Mouse (Mus musculus) liver, embryonic 16.5 days (tissue): ENCODE measurements around the gene Podnl1. TPM values are rescaled to one million over a fixed set of nuclear protein-coding genes. Genes with fewer than 3 reads are reported as not detected.

Source experiments
- ATAC-seq: fragments of 200-750 bp; cut with Nextera tagmentation; 2 replicates; pipeline ENCODE4 v1.8.0; 2017; ENCODE audit warnings: low read depth, mild to moderate bottlenecking, moderate number of reproducible peaks, moderate library complexity
- H3K27ac ChIP-seq: fragments of 300-500 bp; sonication (generic); 2 replicates; pipeline ENCODE4 v1.5.1; 2014; ENCODE audit warnings: mild to moderate bottlenecking, low read length
- H3K27me3 ChIP-seq: fragments of 300-500 bp; sonication (generic); 2 replicates; pipeline ENCODE4 v1.6.1; 2014; ENCODE audit warnings: low read depth, low read length, mixed read lengths; ENCODE audit not compliant: control insufficient read depth, insufficient read depth
- H3K36me3 ChIP-seq: fragments of 300-500 bp; sonication (generic); 2 replicates; pipeline ENCODE4 v1.6.1; 2014; ENCODE audit warnings: mild to moderate bottlenecking; ENCODE audit not compliant: control insufficient read depth, insufficient read depth
- H3K4me1 ChIP-seq: fragments of 300-500 bp; sonication (generic); 2 replicates; pipeline ENCODE4 v1.6.1; 2014; ENCODE audit warnings: low read depth, low read length, mixed read lengths; ENCODE audit not compliant: control insufficient read depth
- H3K4me2 ChIP-seq: fragments of 300-500 bp; sonication (generic); 2 replicates; pipeline ENCODE4 v1.6.1; 2014; ENCODE audit warnings: low read depth, low read length, mixed read lengths
- H3K4me3 ChIP-seq: fragments of 300-500 bp; sonication (generic); 2 replicates; pipeline ENCODE4 v1.5.1; 2014; ENCODE audit warnings: low read depth, mild to moderate bottlenecking, low read length
- H3K9ac ChIP-seq: fragments of 300-500 bp; sonication (generic); 2 replicates; pipeline ENCODE4 v1.6.1; 2014; ENCODE audit warnings: low read depth, low read length
- H3K9me3 ChIP-seq: fragments of 300-500 bp; sonication (generic); replicated peaks from 2 replicates; pipeline ENCODE4 v1.6.1; 2016; ENCODE audit warnings: low read length; ENCODE audit not compliant: control insufficient read depth
- WGBS: fragments of 180-500 bp; shearing (Covaris S2); extraction: QIAGEN DNeasy Blood & Tissue Kit; methylation state at CpG from one replicate; pipeline ENCODE4 v1.1.7; 2014; ENCODE audit not compliant: insufficient replicate concordance; 5-methylcytosine and 5-hydroxymethylcytosine counted together
- polyA plus RNA-seq: library from polyadenylated mRNA; unstranded; fragments of >200 nt; fragmentation: Nextera tagmentation; extraction: Ambion mirVana; gene quantifications from 2 replicates; pipeline ENCODE4 v1.2.1, GENCODE M21; 2015

The Podnl1 gene
- polyA plus RNA-seq, 1 experiment from 2014 or later = not detected

- Histone ChIP-seq H3K4me1 (no peaks in the 10 kb centered on the region), H3K4me3 (no peak overlapping the region), H3K9me3 (no peaks in the 10 kb centered on the region), H3K36me3 (peaks cover 4% of the 10 kb centered on the region; the same call in 1 of the 2 replicates), H3K4me2 (no peak overlapping the region), H3K27me3 (no peaks in the 10 kb centered on the region), H3K27ac (no peak overlapping the region), H3K9ac (no peak overlapping the region)
- 56% methylated on average over 4 of the region's 4 CpGs for WGBS
- ATAC-seq = no peak
Observed at GRCm38 (mm10) chr8:84140838-84141237, 15.0 kb downstream of the Podnl1 start.

GRCm38 (mm10) chr8:84144636-84145245 lies 19.0 kb downstream of the Podnl1 start:
- Histone ChIP-seq H3K4me2 (no peak overlapping the region), H3K9ac (no peak overlapping the region), H3K4me3 (no peak overlapping the region), H3K4me1 (peaks cover 11% of the 10 kb centered on the region), H3K27ac (no peak overlapping the region), H3K27me3 (no peaks in the 10 kb centered on the region), H3K9me3 (no peaks in the 10 kb centered on the region), H3K36me3 (peaks cover 4% of the 10 kb centered on the region; the same call in 1 of the 2 replicates)
- WGBS = 71% methylated on average over 8 of the region's 8 CpGs
- ATAC-seq = no peak

- H3K9me3 ChIP-seq = no peaks in the 10 kb centered on the region
- peak; percentile 43 for ATAC-seq
- peaks cover 11% of the 10 kb centered on the region for H3K4me1 ChIP-seq
- no peak overlapping the region for H3K27ac ChIP-seq
- H3K4me3 ChIP-seq = peak overlapping the region; percentile 68
- peak overlapping the region; percentile 80 for H3K4me2 ChIP-seq
- H3K27me3 ChIP-seq = no peaks in the 10 kb centered on the region
- H3K36me3 ChIP-seq = peaks cover 4% of the 10 kb centered on the region; the same call in 1 of the 2 replicates
- 6% methylated on average over 14 of the region's 14 CpGs for WGBS
- H3K9ac ChIP-seq = peak overlapping the region; percentile 77
Observed at GRCm38 (mm10) chr8:84147324-84147766, 21.6 kb downstream of the Podnl1 start.

GRCm38 (mm10) chr8:84147769-84148530 lies 22.2 kb downstream of the Podnl1 start, which contains the start of the genes Cc2d1a and 4930432K21Rik:
Cc2d1a (minus strand) TSS chr8:84147936.
4930432K21Rik (plus strand) TSS chr8:84148025.
- no peak within 1 kb of the TSS for H3K27ac ChIP-seq
- H3K36me3 ChIP-seq = peaks cover 4% of the 10 kb centered on the region; the same call in 1 of the 2 replicates
- peak within 1 kb of the TSS; percentile 80 for H3K4me2 ChIP-seq
- H3K27me3 ChIP-seq = no peaks in the 10 kb centered on the region
- H3K9ac ChIP-seq = peak within 1 kb of the TSS; percentile 77
- no peaks in the 10 kb centered on the region for H3K9me3 ChIP-seq
- H3K4me1 ChIP-seq = peaks cover 11% of the 10 kb centered on the region
- peak; percentile 93 for ATAC-seq
- 17% methylated on average over 49 of the region's 49 CpGs for WGBS
- peak within 1 kb of the TSS; percentile 68 for H3K4me3 ChIP-seq

GRCm38 (mm10) chr8:84148531-84148850 lies 22.7 kb downstream of the Podnl1 start:
- ATAC-seq = no peak
- H3K27me3 ChIP-seq = no peaks in the 10 kb centered on the region
- H3K4me2 ChIP-seq = peak overlapping the region; percentile 80; the same call in 1 of the 2 replicates
- no peak overlapping the region for H3K27ac ChIP-seq
- H3K9ac ChIP-seq = no peak overlapping the region
- H3K4me3 ChIP-seq = no peak overlapping the region
- H3K9me3 ChIP-seq = no peaks in the 10 kb centered on the region
- peaks cover 3% of the 10 kb centered on the region; the same call in 1 of the 2 replicates for H3K36me3 ChIP-seq
- 85% methylated on average over 5 of the region's 5 CpGs for WGBS
- peaks cover 11% of the 10 kb centered on the region for H3K4me1 ChIP-seq

GRCm38 (mm10) chr8:84149181-84149580 lies 23.4 kb downstream of the Podnl1 start:
- H3K4me3 ChIP-seq = no peak overlapping the region
- no peak overlapping the region for H3K27ac ChIP-seq
- H3K9me3 ChIP-seq = no peaks in the 10 kb centered on the region
- H3K27me3 ChIP-seq = no peaks in the 10 kb centered on the region
- H3K9ac ChIP-seq = no peak overlapping the region
- ATAC-seq = no peak
- H3K36me3 ChIP-seq = no peaks in the 10 kb centered on the region
- no peak overlapping the region for H3K4me2 ChIP-seq
- WGBS = 52% methylated on average over 3 of the region's 3 CpGs
- peaks cover 11% of the 10 kb centered on the region for H3K4me1 ChIP-seq

GRCm38 (mm10) chr8:84157620-84158019 lies 31.8 kb downstream of the Podnl1 start:
- no peak overlapping the region for H3K9ac ChIP-seq
- no peak overlapping the region for H3K4me3 ChIP-seq
- H3K4me2 ChIP-seq = no peak overlapping the region
- H3K4me1 ChIP-seq = no peaks in the 10 kb centered on the region
- WGBS = 59% methylated on average over 4 of the region's 4 CpGs
- no peaks in the 10 kb centered on the region for H3K9me3 ChIP-seq
- no peak overlapping the region for H3K27ac ChIP-seq
- no peaks in the 10 kb centered on the region for H3K36me3 ChIP-seq
- H3K27me3 ChIP-seq = no peaks in the 10 kb centered on the region
- no peak for ATAC-seq

- Histone ChIP-seq H3K9ac (no peak overlapping the region), H3K36me3 (no peaks in the 10 kb centered on the region), H3K27me3 (no peaks in the 10 kb centered on the region), H3K27ac (no peak overlapping the region), H3K4me2 (no peak overlapping the region), H3K4me1 (no peaks in the 10 kb centered on the region), H3K9me3 (no peaks in the 10 kb centered on the region), H3K4me3 (no peak overlapping the region)
- no peak for ATAC-seq
- WGBS = 59% methylated on average over 2 of the region's 2 CpGs
Observed at GRCm38 (mm10) chr8:84167696-84168095, 41.9 kb downstream of the Podnl1 start.

- no peaks in the 10 kb centered on the region for H3K9me3 ChIP-seq
- ATAC-seq = no peak
- H3K27me3 ChIP-seq = no peaks in the 10 kb centered on the region
- no peak overlapping the region for H3K4me3 ChIP-seq
- H3K4me1 ChIP-seq = no peaks in the 10 kb centered on the region
- H3K36me3 ChIP-seq = no peaks in the 10 kb centered on the region
- no peak overlapping the region for H3K27ac ChIP-seq
- H3K9ac ChIP-seq = no peak overlapping the region
- 65% methylated on average over 5 of the region's 5 CpGs for WGBS
- no peak overlapping the region for H3K4me2 ChIP-seq
Observed at GRCm38 (mm10) chr8:84170096-84170495, 44.3 kb downstream of the Podnl1 start.
